Mouse (Mus musculus) spleen, embryonic (tissue): ENCODE results near the gene Cep95.

Source experiments
- CTCF ChIA-PET: fragments of 350-600 bp; sonication (Branson Sonifier 250); formaldehyde crosslinking; loops from one replicate; lab custom pipeline; 2022; lab: Charles Lee

Gene Cep95

DNA sequence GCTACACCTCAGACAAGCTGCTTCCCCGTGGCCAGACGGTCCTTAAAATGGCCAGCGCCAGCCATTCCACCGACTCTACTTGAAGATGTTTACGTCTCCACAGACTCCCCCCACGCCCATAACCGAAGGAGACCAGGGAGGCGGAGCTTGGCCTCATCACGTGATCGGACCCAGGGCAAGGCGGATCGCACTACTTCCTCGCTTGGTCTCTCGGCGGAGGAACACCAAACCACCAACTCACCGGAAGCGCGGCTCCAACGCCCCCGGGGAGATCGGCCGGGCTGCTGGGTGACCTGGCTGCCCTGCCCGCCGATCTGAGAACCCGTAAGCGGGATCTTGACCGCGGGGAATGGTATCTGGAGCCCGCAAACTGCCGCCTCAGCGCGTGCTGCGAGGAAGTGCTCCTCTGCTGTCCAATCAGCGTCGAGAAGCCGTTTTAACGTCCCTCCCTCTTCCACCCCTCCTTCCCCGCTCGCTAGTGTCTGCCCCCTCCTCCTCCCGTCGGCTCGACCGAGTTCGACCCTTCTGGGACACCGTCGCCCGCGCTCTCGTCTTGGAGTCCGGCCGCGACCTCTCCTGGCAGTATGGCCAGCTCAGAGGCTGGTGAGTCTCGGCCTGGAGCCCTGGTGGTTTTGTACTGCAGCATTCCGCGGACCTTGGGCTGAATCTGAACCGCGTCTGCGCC, at the start of gene Cep95, which contains the start of gene Ddx5:
Gene Cep95 (plus strand): TSS at position 478 of the 685 bp plus-strand sequence.
Gene Ddx5 (minus strand): TSS at position 411 of the 685 bp plus-strand sequence.
- CTCF ChIA-PET: interaction anchor here (0.7 kb wide), 2 partner anchors 8 to 607 kb away, joined by 11 to 16 read pairs; no protein-coding TSS in a partner anchor

DNA sequence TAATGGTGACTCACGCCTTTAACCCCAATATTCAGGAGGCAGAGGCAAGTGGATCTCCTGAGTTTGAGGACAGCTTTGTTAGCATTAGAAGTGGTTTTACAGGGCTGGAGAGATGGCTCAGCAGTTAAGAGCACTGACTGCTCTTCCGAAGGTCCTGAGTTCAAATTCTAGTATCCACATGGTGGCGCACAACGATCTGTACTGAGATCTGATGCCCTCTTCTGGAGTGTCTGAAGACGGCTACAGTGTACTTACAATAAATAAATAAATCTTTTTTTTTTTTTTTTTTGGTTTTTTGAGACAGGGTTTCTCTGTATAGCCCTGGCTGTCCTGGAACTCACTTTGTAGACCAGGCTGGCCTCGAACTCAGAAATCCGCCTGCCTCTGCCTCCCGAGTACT, 48.3 kb upstream of the Cep95 start:
- CTCF ChIA-PET: interaction anchor here (0.6 to 1.2 kb wide), 4 partner anchors 9 to 92 kb away, joined by 3 to 9 read pairs (median 4); no protein-coding TSS in a partner anchor

DNA sequence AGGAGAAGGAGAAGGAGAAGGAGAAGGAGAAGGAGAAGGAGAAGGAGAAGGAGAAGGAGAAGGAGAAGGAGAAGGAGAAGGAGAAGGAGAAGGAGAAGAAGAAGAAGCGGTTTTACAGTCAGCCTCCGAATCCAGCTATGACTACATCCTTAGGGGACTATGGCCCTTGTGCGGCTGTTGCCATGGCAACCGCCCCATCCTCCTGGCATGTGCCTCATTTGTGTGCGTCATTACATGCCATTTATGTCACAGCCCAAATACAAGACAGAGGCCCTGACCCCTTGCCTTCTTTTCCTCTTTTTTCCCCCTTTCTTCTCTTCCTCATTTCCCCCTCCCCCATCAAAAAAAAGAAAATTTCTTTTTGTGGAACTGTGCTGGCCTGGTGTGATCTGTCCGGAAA, 47.8 kb upstream of the Cep95 start:
- CTCF ChIA-PET: interaction anchor here (0.6 to 1.2 kb wide), 5 partner anchors 17 to 172 kb away, joined by 3 to 9 read pairs (median 4); no protein-coding TSS in a partner anchor

DNA sequence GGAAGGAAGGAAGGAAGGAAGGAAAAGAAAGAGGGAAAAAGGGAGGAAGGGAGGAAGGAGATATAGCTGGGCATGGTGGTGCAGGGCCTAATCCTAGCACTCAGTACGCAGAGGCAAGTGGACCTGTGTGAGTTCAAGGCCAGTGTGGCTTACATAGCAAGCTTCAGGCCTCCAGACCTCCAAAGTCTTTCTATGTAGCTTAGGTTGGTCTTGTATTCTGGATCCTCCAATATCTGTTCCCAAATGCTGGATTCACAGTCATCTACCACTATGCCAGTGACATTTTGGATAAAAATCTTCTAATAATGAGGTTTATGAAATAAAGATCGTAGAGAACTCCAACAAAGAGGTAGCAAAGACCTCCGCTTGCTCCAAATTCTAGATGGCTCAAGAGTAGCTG, 47.2 kb upstream of the Cep95 start:
- CTCF ChIA-PET: interaction anchor here (0.6 to 1.2 kb wide), 9 partner anchors 17 to 421 kb away, joined by 3 to 12 read pairs (median 5); no protein-coding TSS in a partner anchor

DNA sequence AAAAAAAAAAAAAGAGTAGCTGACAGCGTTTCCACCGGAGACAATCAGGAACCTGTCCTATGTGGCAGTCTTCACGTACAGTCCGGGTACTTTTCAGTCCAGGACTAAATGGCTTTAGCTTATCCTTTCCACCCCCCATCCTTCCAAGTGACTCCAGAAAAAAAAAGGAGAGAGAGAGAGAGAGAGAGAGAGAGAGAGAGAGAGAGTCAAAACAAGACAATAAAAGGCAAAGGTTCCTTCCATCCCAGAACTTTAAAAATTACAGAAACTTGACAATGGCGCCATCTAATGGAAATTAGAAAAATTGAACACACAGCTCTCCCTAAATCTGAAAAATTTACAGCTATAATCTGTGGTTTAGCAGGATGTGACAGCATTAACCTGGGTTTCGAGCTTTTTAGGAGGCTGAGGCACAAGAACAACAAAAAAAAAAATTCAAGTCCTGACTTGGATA, 46.6 kb upstream of the Cep95 start:
- CTCF ChIA-PET: interaction anchor here (0.6 to 1.5 kb wide), 12 partner anchors 9 to 422 kb away, joined by 3 to 13 read pairs (median 4); partner anchors contain the start of gene Milr1

DNA sequence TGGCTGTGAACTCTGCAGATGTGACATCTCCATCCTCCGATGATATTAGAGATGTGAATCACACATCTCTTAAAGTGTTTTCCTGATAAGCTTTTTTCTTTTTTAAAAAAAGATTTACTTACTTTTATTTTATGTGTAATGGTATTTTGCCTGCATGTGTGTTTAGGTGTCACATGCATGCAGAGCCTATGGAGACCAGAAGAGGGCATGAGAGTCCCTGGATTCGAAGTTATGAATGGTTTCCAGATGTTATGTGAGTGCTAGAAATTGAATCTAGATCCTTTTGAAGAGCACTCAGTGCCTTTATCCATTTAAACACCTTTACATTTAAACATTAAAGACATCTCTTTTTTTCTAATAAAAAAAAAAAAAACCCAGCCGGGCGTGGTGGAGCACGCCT, 44.1 kb upstream of the Cep95 start:
- CTCF ChIA-PET: interaction anchor here (1.6 kb wide), 1 partner anchor 26 kb away, joined by 3 read pairs; no protein-coding TSS in a partner anchor

DNA sequence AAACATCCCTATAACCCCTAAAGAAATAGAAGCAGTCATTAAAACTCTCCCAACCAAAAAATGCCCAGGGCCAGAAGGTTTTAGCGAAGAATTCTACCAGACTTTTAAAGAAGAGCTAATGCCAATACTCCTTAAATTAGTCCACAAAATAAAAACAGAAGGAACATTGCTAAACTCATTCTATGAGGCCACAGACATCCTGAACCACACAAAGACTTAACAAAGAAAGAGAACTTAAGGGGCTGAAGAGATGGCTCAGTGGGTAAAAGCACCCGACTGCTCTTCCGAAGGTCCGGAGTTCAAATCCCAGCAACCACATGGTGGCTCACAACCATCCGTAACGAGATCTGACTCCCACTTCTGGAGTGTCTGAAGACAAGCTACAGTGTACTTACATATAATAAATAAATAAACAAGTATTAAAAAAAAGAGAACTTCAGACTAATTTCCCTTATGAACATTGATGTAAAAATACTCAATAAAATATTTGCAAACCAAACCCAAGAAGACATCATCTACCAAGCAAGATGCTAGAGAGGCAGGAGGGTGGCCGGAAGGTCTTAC, 39.4 kb upstream of the Cep95 start:
- CTCF ChIA-PET: interaction anchor here (0.5 to 0.7 kb wide), 2 partner anchors 9 to 36 kb away, joined by 3 to 9 read pairs; no protein-coding TSS in a partner anchor

DNA sequence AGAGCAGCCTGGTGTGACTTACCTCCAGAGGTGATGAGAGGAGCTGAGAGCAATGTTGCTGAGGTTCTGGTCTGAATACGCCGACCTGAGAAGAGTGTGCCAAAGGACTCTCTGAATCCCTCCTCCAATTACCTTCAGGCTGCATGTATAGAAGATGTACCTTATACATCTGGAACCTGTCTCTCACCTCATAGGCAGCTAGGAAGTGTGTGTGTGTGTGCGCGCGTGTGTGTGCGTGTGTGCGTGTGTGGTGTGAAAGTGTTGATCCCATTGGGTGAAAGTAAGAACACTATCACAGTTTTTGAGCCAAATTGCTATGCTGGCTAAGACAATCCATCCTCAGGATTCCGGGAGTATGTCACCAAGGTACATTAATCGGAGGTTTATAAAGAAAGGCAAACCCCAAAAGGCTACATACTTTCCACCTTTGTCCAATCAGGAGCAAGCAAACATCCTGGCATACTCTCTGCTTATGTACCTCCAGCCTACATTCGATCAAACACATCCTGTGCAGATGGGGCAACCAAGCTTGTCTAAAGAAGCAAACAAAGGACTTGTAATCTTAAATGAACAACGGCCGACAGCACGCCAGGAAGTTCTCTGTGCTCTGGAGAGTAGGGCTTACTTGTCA, 38.8 kb upstream of the Cep95 start, which contains the start of gene Pecam1:
Gene Pecam1 (minus strand): TSS at position 508 of the 631 bp plus-strand sequence.
- CTCF ChIA-PET: interaction anchor here (0.5 kb wide), 2 partner anchors 10 to 127 kb away, joined by 3 to 9 read pairs; no protein-coding TSS in a partner anchor

DNA sequence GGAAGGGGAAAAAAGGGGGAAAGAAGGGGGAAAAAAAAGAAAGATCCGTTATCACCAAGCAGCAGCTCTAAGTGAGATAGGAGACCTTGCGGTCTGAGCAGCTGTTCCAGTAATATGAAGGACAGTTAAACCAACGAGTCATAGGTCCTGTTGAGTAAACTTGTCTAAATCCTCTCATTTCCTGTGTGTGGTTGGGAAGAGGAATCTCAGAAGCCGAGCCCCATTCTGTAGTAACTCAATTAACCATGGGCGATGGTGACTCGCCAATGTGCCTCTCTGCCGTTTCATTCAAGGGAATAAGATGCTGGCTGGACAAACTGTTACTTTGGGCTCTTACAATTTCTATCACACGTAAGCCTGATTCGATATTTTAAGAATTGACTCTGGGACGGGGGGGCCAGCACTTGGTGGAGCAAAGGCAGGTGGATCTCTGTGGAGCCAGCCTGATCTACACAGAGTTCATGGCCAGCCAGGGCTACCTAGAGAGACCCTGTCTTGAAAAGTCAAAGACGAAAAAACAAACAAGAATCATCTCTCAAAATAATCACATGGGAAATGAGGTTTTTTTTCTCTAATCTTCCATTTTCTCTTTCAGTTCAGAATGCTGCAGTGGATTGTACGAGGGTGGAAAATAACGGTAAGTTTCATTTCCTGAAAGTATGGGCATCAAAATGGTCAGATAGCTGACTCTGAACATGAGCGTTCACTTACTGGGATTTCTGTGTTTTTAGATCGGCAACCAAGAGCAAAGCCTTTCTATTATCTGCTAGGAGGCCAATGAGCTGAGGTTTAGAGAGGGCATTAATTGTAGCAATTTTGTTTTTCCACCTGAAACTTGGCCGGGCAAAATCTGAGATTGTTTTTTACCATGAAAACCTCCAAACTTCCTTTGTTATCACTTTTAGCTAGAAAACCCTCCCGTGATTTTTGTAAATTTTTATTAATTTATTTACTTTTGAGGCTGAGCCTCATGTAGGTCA, 37.7 kb upstream of the Cep95 start, which contains the start of gene Milr1:
Gene Milr1 (plus strand): TSS at position 188 of the 980 bp plus-strand sequence.
- CTCF ChIA-PET: interaction anchor here (0.5 to 1.6 kb wide), 3 partner anchors 9 to 129 kb away, joined by 3 to 5 read pairs (median 4); no protein-coding TSS in a partner anchor

DNA sequence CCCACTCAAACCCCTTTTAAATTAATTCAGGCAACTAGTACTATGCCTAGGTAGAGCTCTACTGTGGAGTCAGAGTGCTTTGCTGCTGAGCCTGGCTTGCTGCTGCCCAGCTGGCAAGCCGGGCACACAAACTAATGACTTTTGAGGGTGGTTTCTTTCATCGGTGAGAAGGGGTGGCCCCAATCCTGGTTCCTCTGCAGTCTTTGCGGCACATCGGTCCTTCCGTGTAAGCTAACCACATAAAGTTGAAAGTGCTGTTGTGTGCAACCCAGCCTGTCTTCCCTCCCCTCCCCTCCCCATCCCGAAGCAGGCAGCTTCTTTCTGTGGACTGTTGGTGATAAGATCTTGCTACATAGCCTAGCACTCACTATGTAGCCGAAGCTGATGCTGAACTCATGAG, 36.9 kb upstream of the Cep95 start:
- CTCF ChIA-PET: interaction anchor here (1.6 kb wide), 1 partner anchor 11 kb away, joined by 5 read pairs; no protein-coding TSS in a partner anchor

DNA sequence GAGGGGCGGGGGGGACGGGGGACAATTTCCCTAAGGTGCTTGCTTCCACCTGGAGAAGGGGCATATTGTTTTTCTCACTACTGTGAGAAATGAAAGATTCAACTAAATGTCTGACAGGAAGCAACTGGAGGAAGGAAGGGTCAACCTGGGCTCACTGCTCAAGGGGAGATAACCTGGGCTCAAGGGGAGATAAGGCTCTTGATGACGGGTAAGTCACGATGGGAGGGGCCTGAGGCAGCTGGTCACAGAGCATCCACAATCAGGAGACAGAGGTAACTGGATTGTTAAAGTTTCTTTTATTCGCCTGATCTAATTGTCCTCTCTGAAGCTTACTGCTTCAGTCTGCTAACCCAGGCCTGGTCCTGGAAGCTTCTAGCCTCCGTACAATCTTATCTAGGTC, 35.7 kb upstream of the Cep95 start:
- CTCF ChIA-PET: interaction anchor here (0.6 kb wide), 1 partner anchor 25 kb away, joined by 3 read pairs; no protein-coding TSS in a partner anchor

DNA sequence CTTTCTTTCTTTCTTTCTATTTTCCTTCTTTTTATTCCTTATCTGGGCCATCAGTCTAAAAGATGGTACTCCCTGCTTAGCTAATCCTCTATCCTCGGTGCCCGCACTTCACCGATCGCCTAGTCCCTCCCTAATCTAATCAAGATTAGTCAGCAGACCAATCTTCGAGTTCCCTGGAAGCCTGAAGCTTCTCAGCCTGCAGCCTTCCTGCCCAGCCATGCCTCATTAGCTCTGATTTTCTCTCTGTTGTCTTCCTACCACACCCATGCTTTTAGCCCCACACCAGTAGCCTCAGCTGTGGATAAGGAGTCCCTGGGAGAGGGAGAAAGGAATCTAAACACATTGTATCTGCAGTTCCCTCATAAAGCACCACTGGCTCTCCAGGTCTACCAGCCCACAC, 33.5 kb upstream of the Cep95 start:
- CTCF ChIA-PET: interaction anchor here (0.7 kb wide), 1 partner anchor 323 kb away, joined by 3 read pairs; no protein-coding TSS in a partner anchor

DNA sequence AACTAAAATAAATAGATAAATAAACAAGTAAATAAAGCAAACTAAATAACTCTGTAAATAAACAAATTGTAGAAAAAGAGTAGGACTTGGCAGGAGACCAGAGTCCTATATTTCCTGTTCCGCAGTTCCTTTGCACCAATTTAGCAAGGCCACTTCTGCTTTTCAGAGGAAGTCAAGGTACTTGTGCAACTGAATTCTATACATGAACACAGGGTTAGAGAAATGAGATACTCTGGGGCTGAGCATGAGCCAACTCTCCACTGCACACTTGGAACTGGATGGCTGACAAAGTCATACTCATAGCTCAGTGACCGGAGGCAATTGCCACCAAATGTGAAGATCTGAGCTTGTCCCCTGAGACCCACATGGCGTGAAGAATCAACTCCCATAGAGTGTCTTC, 30.0 kb upstream of the Cep95 start:
- CTCF ChIA-PET: no interaction called here

DNA sequence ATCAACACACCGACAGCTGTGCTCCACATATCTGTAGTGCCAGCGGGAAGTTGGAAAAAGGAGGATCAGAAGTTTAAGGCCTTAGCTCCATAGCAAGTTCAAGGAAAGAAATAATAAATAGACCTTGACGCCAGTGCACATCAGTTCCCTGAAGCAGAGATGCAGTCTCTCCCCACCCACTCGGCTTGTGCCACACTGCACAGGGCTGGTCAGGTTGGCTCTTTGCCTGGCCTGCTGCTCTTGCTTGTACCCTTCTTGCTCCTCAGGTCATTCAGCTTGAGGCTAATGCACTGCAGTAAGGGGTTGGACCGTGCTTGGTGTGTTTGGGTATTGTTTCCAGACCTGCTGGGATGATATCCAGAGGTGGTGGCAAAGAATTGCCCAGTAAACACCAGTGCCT, 28.5 kb upstream of the Cep95 start:
- CTCF ChIA-PET: interaction anchor here (0.6 to 0.8 kb wide), 2 partner anchors 23 to 108 kb away, joined by 5 to 8 read pairs; no protein-coding TSS in a partner anchor

DNA sequence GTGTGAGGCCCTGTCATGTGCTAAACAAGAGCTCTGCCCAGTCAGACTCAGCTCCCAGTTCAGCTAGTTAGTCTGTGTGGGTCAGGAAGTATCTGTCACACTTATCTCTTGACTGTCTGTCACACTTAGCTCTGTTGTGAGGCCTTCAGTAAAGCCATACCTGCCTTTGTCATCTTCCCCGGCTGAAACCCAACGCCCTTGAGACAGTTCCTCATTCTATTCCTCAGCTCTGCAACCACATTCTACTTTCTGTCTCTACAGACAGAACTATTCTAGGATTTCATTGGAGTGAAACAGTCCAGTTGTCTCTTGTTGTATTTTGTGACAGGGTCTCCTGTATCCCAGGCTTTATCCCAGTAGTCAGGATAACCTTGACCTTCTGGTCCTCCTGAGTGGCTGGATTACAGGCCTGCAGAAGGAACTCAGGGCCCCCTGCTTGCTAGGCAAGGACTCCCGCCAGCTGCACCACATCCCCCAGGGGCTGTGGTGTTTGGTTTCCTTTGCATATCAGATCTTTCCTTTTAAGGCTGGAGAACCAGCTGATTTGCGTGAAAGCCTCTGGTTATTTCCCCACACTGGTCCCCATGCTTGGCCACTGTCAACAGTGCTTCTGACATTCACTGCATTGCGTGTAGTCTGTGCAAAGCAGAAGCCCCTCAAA, 26.8 kb upstream of the Cep95 start:
- CTCF ChIA-PET: interaction anchor here (0.7 to 1.7 kb wide), 3 partner anchors 9 to 20 kb away, joined by 5 to 6 read pairs (median 5); no protein-coding TSS in a partner anchor

DNA sequence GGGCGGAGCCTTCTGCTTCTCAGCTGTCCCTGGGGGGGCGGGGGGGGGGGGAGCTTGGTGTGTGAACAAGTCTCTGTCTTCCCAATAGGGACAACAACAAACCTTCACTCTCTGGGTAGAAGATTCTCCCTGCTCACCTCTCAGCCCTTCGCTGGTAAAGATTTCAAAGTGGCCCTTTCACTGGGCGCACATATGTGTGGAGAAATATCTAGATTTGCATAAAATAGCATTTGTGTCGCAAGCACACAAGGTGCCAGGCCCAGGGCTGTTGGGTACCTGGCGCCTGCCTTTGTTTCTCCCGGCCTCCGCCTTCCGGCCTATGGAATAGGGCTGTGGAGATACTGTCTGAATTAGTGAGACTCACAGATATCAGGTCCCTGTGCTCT, 26.3 kb upstream of the Cep95 start:
- CTCF ChIA-PET: interaction anchor here (0.7 to 1.7 kb wide), 3 partner anchors 9 to 20 kb away, joined by 3 to 6 read pairs (median 5); no protein-coding TSS in a partner anchor

DNA sequence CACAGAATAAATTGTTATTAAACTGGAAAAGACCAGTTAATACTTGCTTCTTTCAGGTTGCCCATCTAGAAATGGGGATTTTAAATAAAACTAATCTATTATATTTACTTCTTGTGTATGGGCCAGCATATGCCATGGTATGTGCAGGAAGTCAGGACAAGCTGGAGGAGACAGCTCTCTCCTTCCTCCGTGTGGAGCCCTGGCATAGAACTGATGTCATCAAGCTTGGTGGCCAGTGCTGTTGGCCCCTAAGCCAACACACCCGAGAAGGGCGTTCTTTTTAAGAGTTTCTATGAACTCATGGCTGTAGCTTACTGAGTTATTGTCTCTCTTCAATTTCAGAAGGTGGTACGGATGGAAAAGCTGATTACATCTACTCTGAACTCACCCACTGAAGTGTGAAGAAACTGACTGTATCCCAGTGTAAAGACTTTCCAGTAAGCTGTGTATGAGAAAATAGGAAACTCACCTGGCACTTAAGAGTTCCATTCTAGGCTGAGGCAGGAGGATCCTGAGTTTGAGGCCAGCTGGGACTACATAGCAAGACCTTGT, 22.4 kb upstream of the Cep95 start:
- CTCF ChIA-PET: interaction anchor here (0.7 to 1.1 kb wide), 3 partner anchors 24 to 119 kb away, joined by 3 to 4 read pairs (median 4); no protein-coding TSS in a partner anchor

DNA sequence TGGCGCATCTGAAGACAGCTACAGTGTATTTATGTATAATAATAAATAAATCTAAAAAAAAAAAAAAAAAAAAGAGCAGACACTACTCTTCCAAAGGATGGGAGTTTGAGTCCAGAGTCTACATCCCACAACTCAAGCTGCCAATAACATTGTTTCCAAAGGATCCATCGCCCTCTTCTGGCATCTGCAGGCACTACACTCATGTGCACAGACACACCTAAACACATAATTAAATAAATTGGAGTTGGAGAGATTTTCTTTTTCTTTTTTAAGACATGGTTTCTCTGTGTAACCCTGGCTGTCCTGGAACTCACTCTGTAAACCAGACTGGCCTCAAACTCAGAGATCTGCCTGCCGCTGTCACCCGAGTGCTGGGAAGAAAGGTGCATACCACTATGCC, 21.5 kb upstream of the Cep95 start:
- CTCF ChIA-PET: interaction anchor here (0.6 to 1.5 kb wide), 4 partner anchors 24 to 105 kb away, joined by 3 to 5 read pairs (median 4); no protein-coding TSS in a partner anchor
